Mouse (Mus musculus) lung, embryonic 15.5 days (tissue): ENCODE measurements at regions not wholly inside any gene's neighbourhood (a gene's known extent, or its start where the extent isn't known, plus 50 kb on each side); places are given as distances from the start of the nearest gene placed in this dataset.

Experiments
- ATAC-seq: fragments of 200-750 bp; cut with Nextera tagmentation; 2 replicates; pipeline ENCODE4 v1.8.0; 2017; ENCODE audit warnings: moderate number of reproducible peaks, borderline replicate concordance; ENCODE audit not compliant: low FRiP score, low TSS enrichment; ENCODE audit errors: extremely low read depth
- H3K27ac ChIP-seq: fragments of 300-500 bp; sonication (generic); 2 replicates; pipeline ENCODE4 v1.5.1; 2015; ENCODE audit warnings: moderate library complexity, mild to moderate bottlenecking, inconsistent platforms
- H3K27me3 ChIP-seq: fragments of 300-500 bp; sonication (generic); 2 replicates; pipeline ENCODE4 v1.6.1; 2015; ENCODE audit warnings: inconsistent platforms
- H3K36me3 ChIP-seq: fragments of 300-500 bp; sonication (generic); 2 replicates; pipeline ENCODE4 v1.6.1; 2015; ENCODE audit warnings: inconsistent platforms
- H3K4me1 ChIP-seq: fragments of 300-500 bp; sonication (generic); 2 replicates; pipeline ENCODE4 v1.6.1; 2015; ENCODE audit warnings: inconsistent platforms
- H3K4me2 ChIP-seq: fragments of 300-500 bp; sonication (generic); 2 replicates; pipeline ENCODE4 v1.6.1; 2015; ENCODE audit warnings: inconsistent platforms, mild to moderate bottlenecking, moderate library complexity
- H3K4me3 ChIP-seq: fragments of 300-500 bp; sonication (generic); 2 replicates; pipeline ENCODE4 v1.5.1; 2015; ENCODE audit warnings: mild to moderate bottlenecking, inconsistent platforms
- H3K9ac ChIP-seq: fragments of 300-500 bp; sonication (generic); 2 replicates; pipeline ENCODE4 v1.6.1; 2015; ENCODE audit warnings: inconsistent platforms
- H3K9me3 ChIP-seq: fragments of 300-500 bp; sonication (generic); 2 replicates; pipeline ENCODE4 v1.6.1; 2016; ENCODE audit warnings: inconsistent platforms
- WGBS: fragments of 180-500 bp; shearing (Covaris S2); methylation state at CpG from one replicate; pipeline ENCODE4 v1.1.7; 2015; 5-methylcytosine and 5-hydroxymethylcytosine counted together

DNA sequence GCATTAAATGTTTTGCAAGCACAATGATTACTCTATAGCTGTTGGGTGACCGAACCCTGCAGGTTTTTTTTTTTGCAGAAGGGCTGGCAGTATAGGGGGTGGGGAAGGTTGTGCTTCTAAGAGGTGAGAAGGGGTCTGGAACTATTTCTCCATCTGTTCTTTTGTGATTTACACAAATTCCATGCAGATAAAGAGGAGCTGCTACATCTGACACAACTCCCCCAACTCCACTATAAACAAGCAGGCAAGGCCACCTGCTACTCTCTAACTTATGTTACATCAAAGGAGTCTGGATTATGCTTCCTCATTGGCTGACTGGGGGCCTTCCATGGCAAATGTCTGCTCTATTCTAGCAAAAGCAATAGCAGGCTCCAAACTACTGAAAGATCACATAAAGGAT lies 299.2 kb upstream of the Flrt2 start:
- 58% methylated on average over 1 of the region's 1 CpGs for WGBS
- Histone ChIP-seq H3K9ac (no peak overlapping the region), H3K36me3 (no peaks in the 10 kb centered on the region), H3K4me3 (no peak overlapping the region), H3K27me3 (no peaks in the 10 kb centered on the region), H3K4me1 (no peaks in the 10 kb centered on the region), H3K4me2 (no peak overlapping the region), H3K27ac (no peak overlapping the region), H3K9me3 (no peaks in the 10 kb centered on the region)
- no peak for ATAC-seq

DNA sequence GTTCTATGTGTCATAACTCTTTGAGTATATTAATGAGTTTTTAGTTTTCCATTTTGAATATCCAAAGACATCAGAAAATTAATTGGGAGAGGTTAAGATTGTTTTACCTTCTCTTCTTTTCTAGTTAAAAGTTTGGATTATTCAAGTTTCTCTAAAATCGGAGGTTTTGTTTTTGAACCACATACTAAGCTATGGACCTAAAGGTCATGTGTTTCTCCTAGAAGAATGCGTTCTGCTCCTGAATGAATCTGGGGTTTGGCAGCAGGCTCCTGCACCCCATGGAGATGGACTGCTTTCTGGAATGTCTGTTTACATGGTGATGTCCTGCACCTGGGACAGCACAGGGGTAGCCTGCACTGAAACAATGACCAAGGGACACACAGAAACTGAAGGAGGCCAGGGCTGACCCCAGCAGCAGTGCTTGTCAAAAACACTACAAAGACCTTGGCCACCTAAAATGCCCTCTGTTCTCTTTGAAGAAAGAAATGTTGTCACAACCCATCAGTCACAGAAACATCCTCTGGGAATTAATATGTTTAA lies 297.0 kb upstream of the Flrt2 start:
- no peaks in the 10 kb centered on the region for H3K4me1 ChIP-seq
- H3K27me3 ChIP-seq = no peaks in the 10 kb centered on the region
- H3K9me3 ChIP-seq = no peaks in the 10 kb centered on the region
- no peak overlapping the region for H3K27ac ChIP-seq
- no peak for ATAC-seq
- no peak overlapping the region for H3K4me2 ChIP-seq
- 56% methylated on average over 2 of the region's 2 CpGs for WGBS
- no peak overlapping the region for H3K9ac ChIP-seq
- H3K36me3 ChIP-seq = no peaks in the 10 kb centered on the region
- H3K4me3 ChIP-seq = no peak overlapping the region

DNA sequence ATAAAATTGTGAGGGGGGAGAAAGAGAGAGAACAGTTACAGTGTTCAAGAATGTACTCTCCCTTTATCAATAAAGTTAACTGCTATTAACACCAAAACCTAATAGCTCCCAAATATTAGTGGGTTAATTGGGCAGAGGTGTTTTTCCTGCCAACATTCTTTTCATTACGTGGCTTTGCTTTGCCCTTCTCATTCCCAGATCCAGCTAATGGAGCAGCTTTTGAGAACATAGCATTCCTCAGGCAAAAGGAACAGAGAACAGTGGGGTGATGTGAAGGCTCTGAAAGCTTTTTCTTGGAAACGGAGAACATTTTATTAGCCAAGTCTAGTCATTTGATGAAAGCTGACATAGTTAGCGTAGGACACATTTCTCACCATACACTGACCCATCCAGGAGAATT lies 271.2 kb upstream of the Flrt2 start:
- Histone ChIP-seq H3K27ac (no peak overlapping the region), H3K9me3 (no peaks in the 10 kb centered on the region), H3K4me3 (no peak overlapping the region), H3K4me2 (no peak overlapping the region), H3K4me1 (no peaks in the 10 kb centered on the region), H3K27me3 (no peaks in the 10 kb centered on the region), H3K36me3 (no peaks in the 10 kb centered on the region), H3K9ac (no peak overlapping the region)
- 76% methylated on average over 3 of the region's 3 CpGs for WGBS
- ATAC-seq = no peak

DNA sequence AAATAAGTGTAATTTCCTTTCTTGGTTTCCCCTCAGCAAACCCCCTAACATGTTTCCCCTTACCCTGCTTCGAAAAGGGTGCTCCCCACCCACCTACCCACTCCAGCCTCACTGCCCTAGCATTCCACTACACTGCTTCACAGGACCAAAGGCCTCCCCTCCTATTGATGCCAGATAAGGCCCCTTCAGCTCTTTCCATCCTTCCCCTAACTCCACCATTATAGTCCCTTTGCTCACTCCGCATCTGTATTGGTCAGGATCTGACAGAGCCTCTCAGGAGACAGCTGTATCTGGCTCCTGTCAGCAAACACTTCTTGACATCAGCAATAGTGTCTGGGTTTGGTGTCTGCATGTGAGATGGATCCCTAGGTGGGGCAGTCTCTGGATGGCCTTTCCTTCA lies 267.3 kb upstream of the Flrt2 start:
- no peaks in the 10 kb centered on the region for H3K4me1 ChIP-seq
- H3K27me3 ChIP-seq = no peaks in the 10 kb centered on the region
- no peak for ATAC-seq
- H3K9me3 ChIP-seq = no peaks in the 10 kb centered on the region
- 72% methylated on average over 2 of the region's 2 CpGs for WGBS
- H3K4me3 ChIP-seq = no peak overlapping the region
- no peak overlapping the region for H3K4me2 ChIP-seq
- H3K36me3 ChIP-seq = no peaks in the 10 kb centered on the region
- no peak overlapping the region for H3K9ac ChIP-seq
- no peak overlapping the region for H3K27ac ChIP-seq

DNA sequence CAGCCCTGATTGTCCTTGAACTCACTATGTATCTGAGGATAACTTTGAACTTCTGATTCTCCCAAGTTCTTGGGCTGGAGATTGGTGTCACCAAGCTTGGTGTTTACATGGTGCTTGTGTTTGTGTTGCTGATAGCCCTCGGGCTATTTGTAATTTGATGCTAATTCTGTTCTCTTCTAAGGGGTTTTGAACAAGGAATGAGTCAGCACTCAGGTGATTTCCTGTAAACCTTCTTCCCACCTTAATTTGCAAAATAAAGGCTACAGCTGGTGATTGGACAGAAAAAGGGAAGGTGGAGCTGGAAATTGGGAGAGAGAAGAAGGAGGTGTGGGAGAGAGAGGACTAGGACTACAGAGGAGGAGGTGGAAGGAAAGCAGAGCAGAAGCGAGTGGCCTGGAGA lies 254.8 kb upstream of the Flrt2 start:
- no peaks in the 10 kb centered on the region for H3K4me1 ChIP-seq
- no peak overlapping the region for H3K4me3 ChIP-seq
- ATAC-seq = no peak
- H3K36me3 ChIP-seq = no peaks in the 10 kb centered on the region
- H3K4me2 ChIP-seq = no peak overlapping the region
- no peaks in the 10 kb centered on the region for H3K9me3 ChIP-seq
- 58% methylated on average over 2 of the region's 2 CpGs for WGBS
- H3K27ac ChIP-seq = no peak overlapping the region
- no peak overlapping the region for H3K9ac ChIP-seq
- no peaks in the 10 kb centered on the region for H3K27me3 ChIP-seq

DNA sequence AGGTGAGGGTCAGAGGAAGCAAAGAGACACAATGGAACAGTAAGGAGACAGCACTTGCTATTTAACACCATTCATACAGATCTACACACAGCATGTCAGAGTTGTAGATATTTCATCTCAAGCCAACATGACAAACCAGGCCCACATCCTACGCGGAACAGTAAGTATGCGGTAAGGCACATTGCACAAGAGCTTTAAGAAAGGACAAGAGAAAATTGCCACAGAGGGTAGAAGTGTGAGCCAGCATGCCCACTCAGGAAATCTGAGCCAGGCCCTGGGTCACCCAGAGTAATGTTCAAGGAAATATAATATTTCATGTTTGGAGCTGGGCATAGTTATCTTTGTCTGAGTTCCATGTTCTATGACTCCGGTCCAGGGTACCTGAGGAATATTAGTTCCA lies 234.5 kb upstream of the Flrt2 start:
- WGBS = 94% methylated on average over 4 of the region's 4 CpGs

DNA sequence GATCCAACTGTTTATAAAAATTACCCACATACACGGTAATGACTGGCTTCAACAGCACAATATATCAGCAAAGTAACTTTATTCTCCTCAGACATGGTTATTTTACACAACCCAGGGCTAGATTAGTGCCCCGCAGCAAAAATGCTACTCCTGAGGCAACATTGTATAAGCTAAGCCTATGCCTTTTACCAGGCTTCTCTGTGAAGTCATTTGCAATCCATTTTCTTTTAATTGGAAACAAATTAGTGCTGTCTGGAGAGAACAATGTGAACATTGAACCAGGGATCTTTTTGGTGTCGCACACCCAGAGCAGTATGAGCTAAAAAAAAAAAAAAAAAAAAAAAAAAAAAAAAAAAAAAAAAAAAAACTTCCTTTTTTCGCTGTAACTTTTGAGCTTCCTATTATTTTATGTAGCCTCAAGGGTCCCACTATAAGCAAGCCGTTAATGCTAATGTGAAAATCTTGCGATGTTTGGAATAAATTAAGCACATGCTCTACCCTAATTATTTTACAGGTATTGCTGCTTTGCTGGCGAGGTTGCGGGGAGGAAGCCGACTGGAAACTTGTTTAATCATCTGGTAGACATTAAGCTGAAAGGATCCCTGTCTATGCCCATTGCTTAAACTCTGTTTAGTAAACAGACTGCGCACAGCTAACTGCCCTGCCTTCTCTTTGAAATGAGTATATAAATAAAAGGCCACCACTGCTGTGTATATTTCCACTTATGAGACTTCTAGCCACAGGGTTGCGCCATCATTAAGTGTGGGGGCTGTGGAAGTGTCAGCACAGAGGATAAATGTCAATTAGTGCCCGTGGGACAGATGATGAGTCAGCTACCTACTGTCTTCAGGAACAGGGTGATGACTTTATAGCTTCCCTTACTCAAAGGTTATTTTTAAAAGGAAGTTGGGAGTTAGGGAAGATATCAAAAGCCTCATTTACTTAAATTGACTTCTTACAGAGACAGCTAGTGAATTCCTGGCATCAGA lies 225.2 kb upstream of the Flrt2 start:
- WGBS = 56% methylated on average over 12 of the region's 12 CpGs
- no peak overlapping the region for H3K27ac ChIP-seq
- no peak overlapping the region for H3K4me3 ChIP-seq
- no peaks in the 10 kb centered on the region for H3K36me3 ChIP-seq
- no peaks in the 10 kb centered on the region for H3K9me3 ChIP-seq
- no peak for ATAC-seq
- H3K9ac ChIP-seq = no peak overlapping the region
- H3K4me1 ChIP-seq = no peaks in the 10 kb centered on the region
- H3K27me3 ChIP-seq = no peaks in the 10 kb centered on the region
- no peak overlapping the region for H3K4me2 ChIP-seq

More for the DNA sequence above, 234.5 kb upstream of the Flrt2 start:
- no peaks in the 10 kb centered on the region for H3K9me3 ChIP-seq
- H3K27me3 ChIP-seq = no peaks in the 10 kb centered on the region
- H3K4me3 ChIP-seq = no peak overlapping the region
- H3K4me1 ChIP-seq = no peaks in the 10 kb centered on the region
- ATAC-seq = no peak
- H3K9ac ChIP-seq = no peak overlapping the region
- H3K4me2 ChIP-seq = no peak overlapping the region
- H3K36me3 ChIP-seq = no peaks in the 10 kb centered on the region
- H3K27ac ChIP-seq = no peak overlapping the region

DNA sequence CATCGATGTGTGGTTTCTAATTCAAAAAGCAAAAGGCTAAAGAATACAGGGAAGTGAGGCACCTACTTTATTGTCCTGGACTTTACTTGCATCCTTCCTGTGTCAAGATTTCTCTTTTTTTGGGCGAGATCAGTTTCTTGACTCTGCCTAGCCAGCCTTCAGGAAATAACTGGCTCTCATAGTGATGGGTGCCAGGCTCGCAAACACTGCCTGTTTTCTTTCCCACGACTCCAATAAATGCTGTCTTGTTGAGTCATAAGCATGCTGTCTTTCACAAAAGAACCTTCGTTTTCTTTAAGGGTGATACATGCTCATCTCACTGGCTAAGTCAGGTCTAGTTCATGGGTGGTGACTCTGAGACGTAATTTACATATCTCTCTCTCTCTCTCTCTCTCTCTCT lies 222.1 kb upstream of the Flrt2 start:
- no peak overlapping the region for H3K4me3 ChIP-seq
- H3K9ac ChIP-seq = no peak overlapping the region
- H3K27ac ChIP-seq = no peak overlapping the region
- no peaks in the 10 kb centered on the region for H3K27me3 ChIP-seq
- H3K36me3 ChIP-seq = no peaks in the 10 kb centered on the region
- no peak overlapping the region for H3K4me2 ChIP-seq
- ATAC-seq = no peak
- H3K9me3 ChIP-seq = no peaks in the 10 kb centered on the region
- H3K4me1 ChIP-seq = no peaks in the 10 kb centered on the region
- 63% methylated on average over 6 of the region's 6 CpGs for WGBS

DNA sequence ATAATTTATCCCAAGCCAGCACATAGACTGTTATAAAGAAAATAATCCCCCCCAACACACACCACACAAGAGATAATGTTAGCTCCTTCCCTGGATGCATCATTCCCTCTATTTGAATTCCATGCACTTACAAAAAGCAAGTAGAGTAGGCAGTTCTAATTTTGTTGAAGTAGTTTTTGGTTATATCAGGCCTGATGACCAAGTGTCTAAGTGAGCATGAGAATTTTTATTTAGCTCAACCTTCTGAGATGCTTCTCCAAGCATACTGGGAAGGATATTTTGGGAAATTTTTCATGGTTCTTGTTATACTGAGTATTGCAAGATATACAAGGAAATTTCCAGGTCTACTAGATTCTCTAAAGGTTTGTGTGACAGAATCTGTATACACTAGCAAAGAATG lies 205.5 kb upstream of the Flrt2 start:
- Histone ChIP-seq H3K27ac (no peak overlapping the region), H3K4me1 (no peaks in the 10 kb centered on the region), H3K36me3 (no peaks in the 10 kb centered on the region), H3K27me3 (no peaks in the 10 kb centered on the region), H3K9me3 (no peaks in the 10 kb centered on the region), H3K4me3 (no peak overlapping the region), H3K9ac (no peak overlapping the region), H3K4me2 (no peak overlapping the region)
- no peak for ATAC-seq

DNA sequence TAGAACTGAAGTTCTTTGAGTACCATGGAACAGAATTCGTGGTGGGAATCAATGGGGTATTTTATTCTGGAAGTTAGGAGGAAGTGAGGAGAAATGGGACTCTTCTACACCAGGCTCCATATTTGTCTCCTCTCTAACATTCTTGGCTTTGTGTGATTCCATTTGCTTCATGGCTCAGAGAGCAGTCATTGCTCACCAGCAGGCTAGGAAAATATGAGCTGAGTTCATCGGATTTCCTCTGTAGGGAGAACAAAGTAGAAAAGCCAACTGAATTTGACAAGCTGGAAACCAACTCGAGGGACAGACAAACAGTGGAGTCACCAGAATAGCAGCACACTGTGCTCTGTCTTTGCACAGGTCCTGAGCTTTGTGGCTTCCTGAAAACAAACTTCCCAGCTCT lies 203.7 kb upstream of the Flrt2 start:
- Histone ChIP-seq H3K9me3 (no peaks in the 10 kb centered on the region), H3K4me2 (no peak overlapping the region), H3K36me3 (no peaks in the 10 kb centered on the region), H3K27ac (no peak overlapping the region), H3K9ac (no peak overlapping the region), H3K27me3 (no peaks in the 10 kb centered on the region), H3K4me1 (no peaks in the 10 kb centered on the region), H3K4me3 (no peak overlapping the region)
- 55% methylated on average over 3 of the region's 3 CpGs for WGBS
- no peak for ATAC-seq

DNA sequence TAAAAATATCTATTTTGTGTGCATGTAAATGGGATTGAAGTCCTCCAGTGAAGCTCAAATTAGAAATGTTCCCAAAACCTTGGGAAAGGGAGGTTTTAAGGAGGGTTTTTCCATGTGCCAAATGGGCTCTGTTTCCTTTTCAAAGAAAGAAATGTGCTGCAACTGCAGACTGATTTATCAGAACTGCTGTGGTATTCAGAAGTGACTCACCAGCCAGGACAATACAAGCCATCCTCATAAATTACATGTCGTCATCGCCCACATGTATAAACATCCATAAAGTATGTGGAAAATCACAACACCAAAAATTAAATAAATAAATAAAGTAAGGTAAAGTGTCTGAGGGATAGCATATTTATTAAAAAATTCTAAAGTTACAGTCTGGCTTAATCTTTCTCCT lies 202.7 kb upstream of the Flrt2 start:
- WGBS = 85% methylated on average over 2 of the region's 2 CpGs
- Histone ChIP-seq H3K9ac (no peak overlapping the region), H3K27ac (no peak overlapping the region), H3K27me3 (no peaks in the 10 kb centered on the region), H3K4me2 (no peak overlapping the region), H3K4me3 (no peak overlapping the region), H3K36me3 (no peaks in the 10 kb centered on the region), H3K9me3 (no peaks in the 10 kb centered on the region), H3K4me1 (no peaks in the 10 kb centered on the region)
- no peak for ATAC-seq

DNA sequence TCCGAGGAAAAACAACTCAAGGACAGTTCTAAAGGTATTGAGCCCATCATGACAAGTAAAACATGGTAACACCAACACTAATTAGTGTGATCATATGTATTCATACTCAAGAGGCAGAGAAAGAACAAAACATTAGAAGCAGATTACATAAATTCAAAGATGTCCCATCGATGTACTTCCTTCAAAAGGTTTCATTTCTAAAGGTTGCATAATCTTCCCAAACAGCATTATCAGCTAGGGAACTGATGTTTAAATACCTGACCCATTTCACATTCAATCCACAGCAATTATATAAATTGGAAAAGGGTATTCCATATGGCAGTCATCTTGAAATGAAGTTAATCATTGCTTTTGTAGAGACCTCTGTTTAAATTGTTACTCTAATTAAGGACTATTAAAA lies 202.2 kb upstream of the Flrt2 start:
- 69% methylated on average over 2 of the region's 2 CpGs for WGBS
- Histone ChIP-seq H3K4me2 (no peak overlapping the region), H3K4me3 (no peak overlapping the region), H3K9ac (no peak overlapping the region), H3K27me3 (no peaks in the 10 kb centered on the region), H3K9me3 (no peaks in the 10 kb centered on the region), H3K27ac (no peak overlapping the region), H3K4me1 (no peaks in the 10 kb centered on the region), H3K36me3 (no peaks in the 10 kb centered on the region)
- no peak for ATAC-seq
